Mouse (Mus musculus) lung, postnatal 0 days (tissue): ENCODE results near the gene Gm28305. TPM values are rescaled to one million over a fixed set of nuclear protein-coding genes. Genes with fewer than 3 reads are reported as not detected.

Experiments used
- ATAC-seq: fragments of 200-750 bp; cut with Nextera tagmentation; 2 replicates; pipeline ENCODE4 v1.8.0; 2017; ENCODE audit warnings: moderate library complexity
- DNase-seq: peaks from one replicate; pipeline ENCODE4 v3.0.0-alpha.2; 2016; ENCODE audit warnings: low spot score
- H3K27ac ChIP-seq: fragments of 300-500 bp; sonication (generic); 2 replicates; pipeline ENCODE4 v1.5.1; 2014; ENCODE audit warnings: antibody characterized with exemption, mild to moderate bottlenecking, low read length, mixed read lengths
- H3K27me3 ChIP-seq: fragments of 300-500 bp; sonication (generic); replicated peaks from 2 replicates; pipeline ENCODE4 v1.6.1; 2014; ENCODE audit warnings: low read length, mixed read lengths; ENCODE audit not compliant: insufficient read depth
- H3K36me3 ChIP-seq: fragments of 300-500 bp; sonication (generic); 2 replicates; pipeline ENCODE4 v1.6.1; 2014; ENCODE audit warnings: low read length, mixed read lengths; ENCODE audit not compliant: insufficient read depth
- H3K4me1 ChIP-seq: fragments of 300-500 bp; sonication (generic); 2 replicates; pipeline ENCODE4 v1.6.1; 2014; ENCODE audit warnings: antibody characterized with exemption, low read depth, low read length, mixed read lengths; ENCODE audit not compliant: insufficient read depth
- H3K4me2 ChIP-seq: fragments of 300-500 bp; sonication (generic); replicated peaks from 2 replicates; pipeline ENCODE4 v1.6.1; 2014; ENCODE audit warnings: low read depth, mild to moderate bottlenecking, low read length, moderate library complexity, mixed read lengths
- H3K4me3 ChIP-seq: fragments of 300-500 bp; sonication (generic); 2 replicates; pipeline ENCODE4 v1.5.1; 2014; ENCODE audit warnings: low read depth, low read length
- H3K9ac ChIP-seq: fragments of 300-500 bp; sonication (generic); replicated peaks from 2 replicates; pipeline ENCODE4 v1.6.1; 2014; ENCODE audit warnings: low read depth, mild to moderate bottlenecking
- H3K9me3 ChIP-seq: fragments of 300-500 bp; sonication (generic); 2 replicates; pipeline ENCODE4 v1.6.1; 2016; ENCODE audit warnings: low read length, mixed read lengths
- CTCF ChIP-seq: IDR thresholded peaks from 2 replicates; pipeline ENCODE4 v1.5.1; 2016; ENCODE audit warnings: antibody characterized with exemption, mild to moderate bottlenecking
- EP300 ChIP-seq: IDR thresholded peaks from 2 replicates; pipeline ENCODE4 v1.6.1; 2016; ENCODE audit warnings: antibody characterized with exemption, mild to moderate bottlenecking, control low read depth
- WGBS: fragments of 180-500 bp; shearing (Covaris S2); extraction: QIAGEN DNeasy Blood & Tissue Kit; methylation state at CpG from one replicate; pipeline ENCODE4 v1.1.7; 2014; 5-methylcytosine and 5-hydroxymethylcytosine counted together
- polyA plus RNA-seq: library from polyadenylated mRNA; unstranded; fragments of >200 nt; fragmentation: Nextera tagmentation; extraction: Ambion mirVana; gene quantifications from 2 replicates; pipeline ENCODE4 v1.2.1, GENCODE M21; 2015

Gm28305 gene
- polyA plus RNA-seq, 1 experiment from 2014 or later = not detected

DNA sequence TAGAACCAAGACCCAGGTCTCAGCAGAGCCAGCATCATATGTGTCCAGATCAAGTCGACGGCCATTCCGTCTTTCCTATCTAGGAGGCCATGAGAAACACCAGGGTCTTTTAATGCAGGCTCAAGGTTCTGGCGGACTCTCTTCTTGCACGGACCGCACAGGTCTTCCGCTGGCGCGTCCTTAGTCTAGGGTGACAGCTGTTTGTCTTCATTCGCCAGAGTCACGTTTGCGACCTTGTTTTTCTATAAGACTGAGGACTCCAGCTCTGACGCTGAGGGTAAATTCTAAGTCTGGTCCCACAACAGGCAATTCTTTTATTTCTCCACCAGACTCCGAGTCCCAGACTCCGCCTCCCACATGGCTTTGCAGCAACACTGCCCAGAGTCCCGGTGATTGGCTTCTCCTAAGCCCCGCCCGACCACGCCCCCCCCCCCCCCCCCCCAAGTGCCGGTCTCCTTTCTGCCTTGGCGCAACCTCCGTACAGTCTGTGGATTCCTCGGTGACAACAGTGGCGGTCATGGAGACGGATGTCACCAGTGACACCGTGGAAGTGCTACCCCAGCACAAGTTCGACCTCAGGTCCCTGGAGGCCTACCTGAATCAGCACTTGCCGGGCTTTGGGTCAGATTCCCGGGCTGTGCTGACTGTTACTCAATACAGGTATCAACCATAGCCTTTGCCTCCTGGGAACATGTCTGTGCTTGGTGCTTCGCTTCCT is 22.9 kb downstream of the Gm28305 start, which contains the start of gene Acad11:
Acad11 (plus strand) TSS at position 134 of the 718 bp plus-strand sequence.
- TF ChIP-seq CTCF (no peak), EP300 (no peak)
- peak within 1 kb of the TSS; percentile 84 for H3K4me3 ChIP-seq
- H3K4me2 ChIP-seq = peak within 1 kb of the TSS; percentile 94
- H3K36me3 ChIP-seq = peaks cover 4% of the 10 kb centered on the region; the same call in 1 of the 2 replicates
- DNase-seq = peak; percentile 94
- H3K4me1 ChIP-seq = peaks cover 3% of the 10 kb centered on the region; the same call in 1 of the 2 replicates
- peak within 1 kb of the TSS; percentile 81 for H3K9ac ChIP-seq
- H3K9me3 ChIP-seq = no peaks in the 10 kb centered on the region
- peak; percentile 96 for ATAC-seq
- WGBS = 1% methylated on average over 29 of the region's 30 CpGs
- H3K27me3 ChIP-seq = no peaks in the 10 kb centered on the region
- peak within 1 kb of the TSS; percentile 74 for H3K27ac ChIP-seq

DNA sequence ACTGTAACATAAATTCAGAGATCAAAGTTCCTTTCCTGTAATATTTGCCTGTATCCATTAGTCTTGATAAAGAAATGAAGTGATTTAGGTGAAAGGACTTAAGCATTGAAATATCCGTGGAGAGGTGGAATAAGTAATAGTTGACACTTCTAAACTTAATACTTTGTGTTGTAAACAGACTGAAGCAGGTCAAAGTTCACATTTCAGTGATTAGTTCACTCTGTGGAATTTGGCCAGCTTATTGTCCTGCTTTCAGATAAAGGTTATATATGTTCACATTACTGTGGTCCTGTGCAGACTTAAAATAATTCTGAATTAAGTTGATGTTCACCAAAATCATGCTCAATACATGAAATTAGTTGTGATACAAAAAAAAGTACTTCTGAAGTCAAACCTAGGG is 24.1 kb downstream of the Gm28305 start:
- Histone ChIP-seq H3K27me3 (no peaks in the 10 kb centered on the region), H3K4me2 (no peak overlapping the region), H3K9me3 (no peaks in the 10 kb centered on the region), H3K27ac (no peak overlapping the region), H3K4me3 (no peak overlapping the region), H3K36me3 (peaks cover 4% of the 10 kb centered on the region; the same call in 1 of the 2 replicates), H3K9ac (no peak overlapping the region), H3K4me1 (peaks cover 3% of the 10 kb centered on the region; the same call in 1 of the 2 replicates)
- 26% methylated on average over 1 of the region's 1 CpGs for WGBS
- no peak for DNase-seq
- TF ChIP-seq EP300 = no peak
- ATAC-seq = no peak

- H3K4me3 ChIP-seq = no peak overlapping the region
- H3K9me3 ChIP-seq = no peaks in the 10 kb centered on the region
- no peaks in the 10 kb centered on the region for H3K36me3 ChIP-seq
- TF ChIP-seq EP300 = no peak
- TF ChIP-seq CTCF = no peak
- DNase-seq = no peak
- no peak for ATAC-seq
- H3K27ac ChIP-seq = no peak overlapping the region
- H3K27me3 ChIP-seq = no peaks in the 10 kb centered on the region
- no peaks in the 10 kb centered on the region for H3K4me1 ChIP-seq
- WGBS = 68% methylated on average over 4 of the region's 4 CpGs
- H3K4me2 ChIP-seq = no peak overlapping the region
- H3K9ac ChIP-seq = no peak overlapping the region
Measured at GRCm38 (mm10) chr9:104070241-104070640, 29.8 kb downstream of the Gm28305 start.

DNA sequence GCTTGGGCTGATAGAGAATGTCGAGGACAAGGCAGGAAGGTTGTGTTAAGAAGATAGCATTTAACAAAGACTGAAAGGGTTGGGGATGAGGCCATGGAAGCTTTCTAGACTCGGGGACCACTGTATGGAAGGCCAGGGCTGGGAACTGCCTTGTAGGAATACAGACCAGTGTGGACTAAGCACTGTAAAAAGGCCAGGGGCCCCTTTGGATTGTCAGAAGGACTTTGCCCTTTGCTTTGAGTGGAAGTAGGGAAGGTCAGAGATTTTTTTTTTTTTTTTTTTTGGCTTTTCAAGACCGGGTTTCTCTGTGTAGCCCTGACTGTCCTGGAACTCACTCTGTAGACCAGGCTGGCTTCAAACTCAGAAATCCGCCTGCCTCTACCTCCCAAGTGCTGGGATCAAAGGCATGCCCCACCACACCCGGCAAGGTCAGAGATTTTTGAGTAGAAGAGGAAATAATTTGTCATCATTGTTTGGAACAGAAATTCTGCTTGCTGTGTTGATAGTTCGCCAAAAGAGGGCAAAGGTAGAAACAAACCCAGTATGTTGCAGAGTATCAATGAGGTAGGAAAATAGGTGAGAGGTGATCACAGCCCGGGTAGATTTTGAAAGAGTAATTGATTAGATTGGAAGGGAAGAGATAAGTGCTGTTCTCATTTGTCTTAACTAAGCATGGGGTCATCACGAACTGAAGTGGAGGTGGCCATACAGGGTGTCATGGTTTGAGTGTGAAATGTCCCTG is 30.6 kb downstream of the Gm28305 start:
- 61% methylated on average over 8 of the region's 8 CpGs for WGBS
- ATAC-seq (no peak), DNase-seq (no peak)
- H3K9me3 ChIP-seq = no peaks in the 10 kb centered on the region
- H3K27ac ChIP-seq = no peak overlapping the region
- no peaks in the 10 kb centered on the region for H3K27me3 ChIP-seq
- H3K4me2 ChIP-seq = no peak overlapping the region
- no peaks in the 10 kb centered on the region for H3K36me3 ChIP-seq
- H3K4me1 ChIP-seq = no peaks in the 10 kb centered on the region
- H3K4me3 ChIP-seq = no peak overlapping the region
- TF ChIP-seq CTCF (no peak), EP300 (no peak)
- no peak overlapping the region for H3K9ac ChIP-seq

DNA sequence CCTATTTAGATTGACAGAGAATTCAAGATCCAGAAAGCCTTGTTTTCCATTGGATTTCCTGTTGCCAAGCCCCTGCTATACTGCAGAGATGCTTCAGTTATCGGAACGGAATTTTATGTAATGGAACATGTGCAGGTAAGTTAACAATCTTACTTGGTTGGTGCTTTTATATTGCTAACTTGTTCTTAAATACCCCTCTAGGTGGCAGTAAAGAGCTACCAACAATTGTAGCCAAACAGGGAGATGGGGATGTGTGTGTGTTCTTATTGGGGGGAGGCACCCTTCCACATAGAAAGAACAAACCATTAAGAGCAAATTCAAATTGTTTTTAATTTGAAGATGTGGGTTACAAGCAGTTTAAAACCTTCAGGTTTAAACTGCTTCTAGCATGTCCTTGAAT is 35.3 kb downstream of the Gm28305 start:
- H3K9ac ChIP-seq = no peak overlapping the region
- no peaks in the 10 kb centered on the region for H3K9me3 ChIP-seq
- H3K27me3 ChIP-seq = no peaks in the 10 kb centered on the region
- peak; percentile 28 for DNase-seq
- no peak overlapping the region for H3K4me2 ChIP-seq
- H3K27ac ChIP-seq = no peak overlapping the region
- no peak for ATAC-seq
- no peaks in the 10 kb centered on the region for H3K4me1 ChIP-seq
- TF ChIP-seq CTCF = peak; percentile 68
- TF ChIP-seq EP300 = no peak
- no peaks in the 10 kb centered on the region for H3K36me3 ChIP-seq
- no peak overlapping the region for H3K4me3 ChIP-seq
- 61% methylated on average over 2 of the region's 2 CpGs for WGBS

GRCm38 (mm10) chr9:104078780-104079179 is 38.3 kb downstream of the Gm28305 start:
- DNase-seq = no peak
- H3K4me2 ChIP-seq = no peak overlapping the region
- no peak for TF ChIP-seq CTCF
- TF ChIP-seq EP300 = no peak
- no peak overlapping the region for H3K9ac ChIP-seq
- peaks cover 4% of the 10 kb centered on the region; the same call in 1 of the 2 replicates for H3K36me3 ChIP-seq
- no peaks in the 10 kb centered on the region for H3K9me3 ChIP-seq
- no peak for ATAC-seq
- no peaks in the 10 kb centered on the region for H3K27me3 ChIP-seq
- WGBS = 100% methylated on average over 1 of the region's 1 CpGs
- no peak overlapping the region for H3K4me3 ChIP-seq
- no peak overlapping the region for H3K27ac ChIP-seq
- H3K4me1 ChIP-seq = no peaks in the 10 kb centered on the region
